Mouse (Mus musculus): ENCODE data around the gene Obox2. TPM values are rescaled to one million over a fixed set of nuclear protein-coding genes. Genes with fewer than 3 reads are reported as not detected.
"Not testable (repeated sequence)": the region's sequence is repeated elsewhere in the genome, so short reads cannot be mapped to it uniquely, and the experiment has no call there.

Obox2 gene
- total RNA-seq (2015), result not detected in 2 replicates
- not detected in 2 replicates for total RNA-seq (2017)

GRCm38 (mm10) chr7:15388421-15388998, at the start of gene Obox2, which contains the start of gene Obox1:
Obox2 (plus strand) TSS chr7:15388721.
Obox1 (plus strand) TSS chr7:15388948.
- not testable (repeated sequence) for ATAC-seq (ENCODE audit: poor library complexity, severe bottlenecking)

GRCm38 (mm10) chr7:15399147-15399874, 10.8 kb downstream of the Obox2 start:
- not testable (repeated sequence) for ATAC-seq (ENCODE audit: poor library complexity, severe bottlenecking)

GRCm38 (mm10) chr7:15406816-15407215, 18.3 kb downstream of the Obox2 start:
- ATAC-seq (ENCODE audit: poor library complexity, severe bottlenecking), result not testable (repeated sequence)

DNA sequence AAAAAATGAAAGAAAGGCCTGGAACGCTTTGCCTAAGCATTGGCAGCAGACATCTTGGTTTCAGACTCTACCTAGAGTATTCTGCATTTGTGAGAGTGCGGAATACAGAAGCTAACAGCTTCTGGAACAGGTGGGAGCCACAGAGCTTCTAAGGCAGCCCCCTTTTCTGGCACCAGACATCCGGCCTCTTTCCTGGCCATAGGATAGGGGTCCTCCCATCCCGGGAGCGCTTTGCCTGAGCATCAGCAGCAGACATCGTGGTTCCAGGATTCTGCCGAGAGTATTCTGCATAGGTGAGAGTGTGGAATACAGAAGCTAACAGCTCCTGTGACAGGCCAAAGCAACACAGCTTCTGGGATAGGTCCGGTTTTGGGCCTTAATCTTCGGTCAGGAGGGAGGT, 29.5 kb downstream of the Obox2 start:
- ATAC-seq (ENCODE audit: poor library complexity, severe bottlenecking), result not testable (repeated sequence)

GRCm38 (mm10) chr7:15425537-15425936, 37.0 kb downstream of the Obox2 start:
- ATAC-seq (ENCODE audit: poor library complexity, severe bottlenecking), result not testable (repeated sequence)

Other genes with a start within 250 kb of the Obox2 start
- not detected in 2 replicates for gene Obox1, start 227 bp downstream of the Obox2 start, total RNA-seq (2015)
- gene Obox1, start 227 bp downstream of the Obox2 start, total RNA-seq (2017), result not detected in 2 replicates

Measured in megakaryocyte, adult 5-6 weeks (primary cell).